Mouse (Mus musculus): ENCODE data around the gene Tigd4. TPM values are rescaled to one million over a fixed set of nuclear protein-coding genes. Genes with fewer than 3 reads are reported as not detected.

Gene Tigd4
- polyA plus RNA-seq, 1 experiment, result not detected

- no peak for TF ChIP-seq POLR2A (IDR thresholded peaks at IDR 0.05; ENCODE audit: low read depth, low read length)
- TF ChIP-seq CTCF (IDR thresholded peaks at IDR 0.05; ENCODE audit: extremely low read depth, insufficient read depth, insufficient read length, insufficient replicate concordance), result no peak
- H3K36me3 ChIP-seq (ENCODE audit: control insufficient read depth, insufficient read depth, low read length), result no peaks in the 10 kb centered on the region
- no peak overlapping the region for H3K27ac ChIP-seq (ENCODE audit: insufficient read depth, low read length)
- DNase-seq (ENCODE audit: low read depth in 1 of 2, low spot score in 2 of 2), result no peak
- WGBS, result 84% methylated on average over 6 of the region's 6 CpGs
- H3K27me3 ChIP-seq (ENCODE audit: control insufficient read depth, insufficient read depth, low read length), result no peaks in the 10 kb centered on the region
- H3K4me1 ChIP-seq (ENCODE audit: control insufficient read depth, insufficient read depth, insufficient read length), result no peaks in the 10 kb centered on the region
- no peak overlapping the region for H3K4me3 ChIP-seq (ENCODE audit: extremely low read depth, insufficient read depth, insufficient read length)
Measured at GRCm38 (mm10) chr3:84640536-84640935, 47.2 kb downstream of the Tigd4 start.

GRCm38 (mm10) chr3:84641391-84641790 lies 48.0 kb downstream of the Tigd4 start:
- no peak overlapping the region for H3K27ac ChIP-seq (ENCODE audit: insufficient read depth, low read length)

GRCm38 (mm10) chr3:84642942-84643341 lies 49.6 kb downstream of the Tigd4 start:
- Histone ChIP-seq H3K27ac (ENCODE audit: insufficient read depth, low read length) (no peak overlapping the region), H3K4me3 (ENCODE audit: extremely low read depth, insufficient read depth, insufficient read length) (no peak overlapping the region), H3K36me3 (ENCODE audit: control insufficient read depth, insufficient read depth, low read length) (no peaks in the 10 kb centered on the region), H3K4me1 (ENCODE audit: control insufficient read depth, insufficient read depth, insufficient read length) (no peaks in the 10 kb centered on the region; the same call in 1 of the 2 replicates), H3K27me3 (ENCODE audit: control insufficient read depth, insufficient read depth, low read length) (no peaks in the 10 kb centered on the region)
- no peak for DNase-seq (ENCODE audit: low read depth in 1 of 2, low spot score in 2 of 2)
- TF ChIP-seq CTCF (IDR thresholded peaks at IDR 0.05; ENCODE audit: extremely low read depth, insufficient read depth, insufficient read length, insufficient replicate concordance), result no peak
- no peak for TF ChIP-seq POLR2A (IDR thresholded peaks at IDR 0.05; ENCODE audit: low read depth, low read length)
- 87% methylated on average over 4 of the region's 4 CpGs for WGBS

More at GRCm38 (mm10) chr3:84641391-84641790, 48.0 kb downstream of the Tigd4 start:
- no peak for TF ChIP-seq CTCF (IDR thresholded peaks at IDR 0.05; ENCODE audit: extremely low read depth, insufficient read depth, insufficient read length, insufficient replicate concordance)
- TF ChIP-seq POLR2A (IDR thresholded peaks at IDR 0.05; ENCODE audit: low read depth, low read length), result no peak
- no peaks in the 10 kb centered on the region for H3K4me1 ChIP-seq (ENCODE audit: control insufficient read depth, insufficient read depth, insufficient read length)
- WGBS, result 90% methylated on average over 2 of the region's 2 CpGs
- H3K36me3 ChIP-seq (ENCODE audit: control insufficient read depth, insufficient read depth, low read length), result no peaks in the 10 kb centered on the region
- no peak overlapping the region for H3K4me3 ChIP-seq (ENCODE audit: extremely low read depth, insufficient read depth, insufficient read length)
- no peaks in the 10 kb centered on the region for H3K27me3 ChIP-seq (ENCODE audit: control insufficient read depth, insufficient read depth, low read length)
- no peak for DNase-seq (ENCODE audit: low read depth in 1 of 2, low spot score in 2 of 2)

- no peaks in the 10 kb centered on the region for H3K27me3 ChIP-seq (ENCODE audit: control insufficient read depth, insufficient read depth, low read length)
- no peak for TF ChIP-seq CTCF (IDR thresholded peaks at IDR 0.05; ENCODE audit: extremely low read depth, insufficient read depth, insufficient read length, insufficient replicate concordance)
- DNase-seq (ENCODE audit: low read depth in 1 of 2, low spot score in 2 of 2), result no peak
- no peak overlapping the region for H3K4me3 ChIP-seq (ENCODE audit: extremely low read depth, insufficient read depth, insufficient read length)
- WGBS, result 81% methylated on average over 9 of the region's 9 CpGs
- H3K36me3 ChIP-seq (ENCODE audit: control insufficient read depth, insufficient read depth, low read length), result no peaks in the 10 kb centered on the region
- H3K27ac ChIP-seq (ENCODE audit: insufficient read depth, low read length), result no peak overlapping the region
- H3K4me1 ChIP-seq (ENCODE audit: control insufficient read depth, insufficient read depth, insufficient read length), result no peaks in the 10 kb centered on the region; the same call in 1 of the 2 replicates
Measured at GRCm38 (mm10) chr3:84645156-84646006, 52.0 kb downstream of the Tigd4 start.

- H3K36me3 ChIP-seq (ENCODE audit: control insufficient read depth, insufficient read depth, low read length), result no peaks in the 10 kb centered on the region
- DNase-seq (ENCODE audit: low read depth in 1 of 2, low spot score in 2 of 2), result no peak
Measured at GRCm38 (mm10) chr3:84646007-84646290, 52.6 kb downstream of the Tigd4 start.

GRCm38 (mm10) chr3:84646331-84646845 lies 53.0 kb downstream of the Tigd4 start:
- DNase-seq (ENCODE audit: low read depth in 1 of 2, low spot score in 2 of 2), result no peak
- no peaks in the 10 kb centered on the region for H3K27me3 ChIP-seq (ENCODE audit: control insufficient read depth, insufficient read depth, low read length)
- WGBS, result 70% methylated on average over 8 of the region's 8 CpGs
- H3K4me1 ChIP-seq (ENCODE audit: control insufficient read depth, insufficient read depth, insufficient read length), result no peaks in the 10 kb centered on the region; the same call in 1 of the 2 replicates
- H3K27ac ChIP-seq (ENCODE audit: insufficient read depth, low read length), result no peak overlapping the region
- TF ChIP-seq CTCF (IDR thresholded peaks at IDR 0.05; ENCODE audit: extremely low read depth, insufficient read depth, insufficient read length, insufficient replicate concordance) (no peak), POLR2A (IDR thresholded peaks at IDR 0.05; ENCODE audit: low read depth, low read length) (no peak)
- H3K4me3 ChIP-seq (ENCODE audit: extremely low read depth, insufficient read depth, insufficient read length), result no peak overlapping the region
- H3K36me3 ChIP-seq (ENCODE audit: control insufficient read depth, insufficient read depth, low read length), result no peaks in the 10 kb centered on the region

More at GRCm38 (mm10) chr3:84646007-84646290, 52.6 kb downstream of the Tigd4 start:
- WGBS, result 87% methylated on average over 3 of the region's 3 CpGs
- H3K27ac ChIP-seq (ENCODE audit: insufficient read depth, low read length), result no peak overlapping the region
- no peaks in the 10 kb centered on the region; the same call in 1 of the 2 replicates for H3K4me1 ChIP-seq (ENCODE audit: control insufficient read depth, insufficient read depth, insufficient read length)
- H3K27me3 ChIP-seq (ENCODE audit: control insufficient read depth, insufficient read depth, low read length), result no peaks in the 10 kb centered on the region
- TF ChIP-seq CTCF (IDR thresholded peaks at IDR 0.05; ENCODE audit: extremely low read depth, insufficient read depth, insufficient read length, insufficient replicate concordance) (no peak), POLR2A (IDR thresholded peaks at IDR 0.05; ENCODE audit: low read depth, low read length) (no peak)
- no peak overlapping the region for H3K4me3 ChIP-seq (ENCODE audit: extremely low read depth, insufficient read depth, insufficient read length)

Other genes starting within 250 kb of the Tigd4 start
- 5.2 and 8.3 TPM in 2 replicates for gene Fhdc1, start 113.1 kb upstream of the Tigd4 start, polyA plus RNA-seq (2012; rRNA removed)
- gene Arfip1, start 10.9 kb upstream of the Tigd4 start, polyA plus RNA-seq (2012; rRNA removed), result 4.2 and 4.6 TPM in 2 replicates
- 9.8 and 11.6 TPM in 2 replicates for gene Tmem154, start 72.6 kb downstream of the Tigd4 start, polyA plus RNA-seq (2012; rRNA removed)
- 2.8 and 3.4 TPM in 2 replicates for gene Fbxw7, start 221.7 kb downstream of the Tigd4 start, polyA plus RNA-seq (2012; rRNA removed)

Data from spleen, adult 2 months (tissue).